Mouse (Mus musculus): ENCODE results near the gene Fgd5. TPM values are rescaled to one million over a fixed set of nuclear protein-coding genes. Genes with fewer than 3 reads are reported as not detected.
"Not testable (repeated sequence)": the region's sequence is repeated elsewhere in the genome, so short reads cannot be mapped to it uniquely, and the experiment has no call there.

Gene Fgd5
- polyA plus RNA-seq, 1 experiment from 2014 or later, result 6.9 TPM

GRCm38 (mm10) chr6:92080730-92081129 lies 102.1 kb downstream of the Fgd5 start:
- H3K9me3 ChIP-seq, result no peaks in the 10 kb centered on the region
- H3K4me3 ChIP-seq, result no peak overlapping the region
- H3K27ac ChIP-seq (replicated peaks), result no peak overlapping the region
- H3K9ac ChIP-seq (replicated peaks), result no peak overlapping the region
- H3K4me2 ChIP-seq (replicated peaks), result no peak overlapping the region
- ATAC-seq (replicated peaks), result no peak
- WGBS, result 91% methylated on average over 2 of the region's 2 CpGs
- H3K27me3 ChIP-seq, result no peaks in the 10 kb centered on the region
- no peaks in the 10 kb centered on the region for H3K36me3 ChIP-seq
- no peaks in the 10 kb centered on the region for H3K4me1 ChIP-seq

DNA sequence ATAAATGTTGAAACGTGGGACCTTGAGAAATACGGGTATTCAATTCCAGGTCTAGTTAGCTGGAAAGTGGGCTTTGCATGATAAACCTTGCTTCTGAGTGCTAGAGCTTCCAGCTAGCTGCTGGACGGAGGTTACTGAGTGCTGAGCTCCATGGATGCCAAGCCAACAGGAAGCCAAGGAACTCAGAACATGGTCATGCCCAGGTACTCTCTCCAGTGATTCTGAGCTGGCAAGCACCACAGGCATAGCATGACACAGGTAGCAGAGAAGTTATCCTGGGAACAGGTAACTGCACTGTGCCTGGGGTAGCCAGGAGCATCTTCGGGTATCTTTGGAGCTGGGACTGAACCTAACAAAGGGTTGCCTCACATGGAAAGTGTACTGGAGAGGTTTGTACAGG lies 104.1 kb downstream of the Fgd5 start:
- 79% methylated on average over 4 of the region's 4 CpGs for WGBS
- Histone ChIP-seq H3K36me3 (no peaks in the 10 kb centered on the region), H3K27me3 (no peaks in the 10 kb centered on the region), H3K4me3 (no peak overlapping the region), H3K9me3 (no peaks in the 10 kb centered on the region), H3K9ac (replicated peaks) (no peak overlapping the region), H3K4me2 (replicated peaks) (no peak overlapping the region), H3K4me1 (no peaks in the 10 kb centered on the region), H3K27ac (replicated peaks) (no peak overlapping the region)
- no peak for ATAC-seq (replicated peaks)

DNA sequence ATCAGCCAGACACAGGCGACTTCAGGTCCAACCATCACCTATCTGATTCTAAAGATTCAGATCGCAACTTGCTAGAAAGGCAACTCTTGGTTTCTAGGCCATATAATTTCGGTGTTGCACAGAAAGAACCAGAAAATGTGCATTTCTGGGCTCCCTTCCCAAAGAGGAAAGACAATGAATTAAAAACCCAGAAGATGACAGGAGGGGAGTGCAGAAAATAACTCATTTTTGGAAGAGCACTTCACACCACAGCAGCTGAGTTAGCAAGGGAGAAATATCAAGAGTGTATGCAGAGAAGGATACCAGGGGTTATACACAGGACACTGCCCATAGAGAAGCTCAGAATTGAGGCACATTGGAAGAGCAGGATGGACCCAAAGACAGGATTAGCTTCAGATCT lies 106.3 kb downstream of the Fgd5 start:
- Histone ChIP-seq H3K36me3 (no peaks in the 10 kb centered on the region), H3K4me3 (no peak overlapping the region), H3K9ac (replicated peaks) (no peak overlapping the region), H3K9me3 (no peaks in the 10 kb centered on the region), H3K4me1 (peaks cover 1% of the 10 kb centered on the region), H3K27ac (replicated peaks) (no peak overlapping the region), H3K4me2 (replicated peaks) (no peak overlapping the region), H3K27me3 (no peaks in the 10 kb centered on the region)
- ATAC-seq (replicated peaks), result no peak
- WGBS, result 84% methylated on average over 3 of the region's 3 CpGs

DNA sequence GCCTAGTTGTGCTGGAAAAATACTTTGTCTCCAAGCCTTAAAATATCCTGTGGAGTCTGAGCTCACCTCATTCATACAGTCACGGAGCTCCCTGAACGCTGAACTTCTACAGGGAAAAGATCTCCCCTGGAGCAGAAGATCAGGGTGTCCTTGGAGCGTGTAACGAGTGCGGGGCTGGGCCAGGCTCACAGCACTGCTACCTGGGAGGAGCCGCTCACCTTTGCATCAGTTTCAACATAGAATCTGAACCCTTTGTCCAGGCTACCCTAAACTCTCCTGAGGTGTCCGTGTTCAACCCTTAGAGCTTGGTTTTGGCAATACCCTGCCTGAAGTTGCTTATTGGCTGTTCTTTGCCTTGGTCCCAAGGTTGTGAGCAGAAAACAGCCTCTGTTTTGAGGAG lies 110.5 kb downstream of the Fgd5 start:
- 84% methylated on average over 7 of the region's 7 CpGs for WGBS
- H3K4me3 ChIP-seq; H3K27ac ChIP-seq (replicated peaks); H3K27me3 ChIP-seq; H3K9ac ChIP-seq (replicated peaks); H3K4me2 ChIP-seq (replicated peaks); H3K9me3 ChIP-seq; H3K36me3 ChIP-seq; ATAC-seq (replicated peaks): not testable (repeated sequence)
- peaks cover 25% of the 10 kb centered on the region for H3K4me1 ChIP-seq

DNA sequence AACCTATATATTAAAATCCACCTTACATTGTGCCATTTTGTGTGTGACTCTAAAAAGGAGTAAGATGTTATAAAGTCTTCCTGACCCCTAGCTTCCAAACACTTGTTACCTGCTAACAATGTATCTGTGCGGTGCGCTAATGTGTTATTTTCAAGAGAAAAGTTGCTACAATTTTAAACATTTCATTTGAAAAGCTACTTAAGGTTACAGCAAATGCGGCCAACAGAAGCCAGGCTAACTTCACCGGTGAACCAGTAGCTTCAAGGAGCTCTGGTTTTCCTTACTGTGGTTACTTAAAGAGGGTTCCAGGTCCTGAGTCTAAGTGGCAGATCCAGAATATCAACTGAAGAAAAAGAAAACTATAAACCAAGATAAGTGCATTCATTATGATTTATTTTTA lies 111.3 kb downstream of the Fgd5 start:
- peak overlapping the region; percentile 71; the same call in 1 of the 2 replicates for H3K4me2 ChIP-seq (replicated peaks)
- peaks cover 33% of the 10 kb centered on the region for H3K4me1 ChIP-seq
- H3K27ac ChIP-seq (replicated peaks), result no peak overlapping the region
- no peak overlapping the region for H3K4me3 ChIP-seq
- H3K9me3 ChIP-seq, result no peaks in the 10 kb centered on the region
- no peak overlapping the region for H3K9ac ChIP-seq (replicated peaks)
- WGBS, result 93% methylated on average over 4 of the region's 4 CpGs
- H3K36me3 ChIP-seq, result no peaks in the 10 kb centered on the region
- ATAC-seq (replicated peaks), result no peak
- H3K27me3 ChIP-seq, result no peaks in the 10 kb centered on the region

DNA sequence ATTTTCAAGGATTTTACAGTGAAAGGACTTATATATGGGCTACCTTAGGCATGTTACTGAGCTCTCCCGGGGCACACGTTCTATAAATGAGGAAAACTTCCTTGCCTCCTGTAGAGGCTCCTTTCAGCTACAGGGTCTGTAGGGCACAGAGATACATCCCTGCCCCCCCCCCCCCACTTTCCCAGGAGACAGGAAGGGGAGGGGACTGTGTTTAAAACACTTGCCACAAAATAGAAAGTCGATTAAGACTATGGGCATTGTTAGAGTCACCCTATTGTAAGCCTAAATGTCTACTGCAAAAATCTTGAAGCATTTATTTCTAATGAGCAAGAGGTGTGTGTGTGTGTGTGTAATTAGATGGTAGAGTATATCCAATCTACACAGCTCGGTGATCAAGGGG lies 111.8 kb downstream of the Fgd5 start:
- H3K4me2 ChIP-seq (replicated peaks), result peak overlapping the region; percentile 71
- 0% methylated on average over 4 of the region's 4 CpGs for WGBS
- ATAC-seq (replicated peaks), result no peak; the same call in 1 of the 2 replicates
- H3K9ac ChIP-seq (replicated peaks), result peak overlapping the region; percentile 95
- peak overlapping the region; percentile 69 for H3K4me3 ChIP-seq
- H3K27me3 ChIP-seq, result no peaks in the 10 kb centered on the region
- H3K4me1 ChIP-seq, result peaks cover 36% of the 10 kb centered on the region
- H3K9me3 ChIP-seq, result no peaks in the 10 kb centered on the region
- no peaks in the 10 kb centered on the region for H3K36me3 ChIP-seq
- H3K27ac ChIP-seq (replicated peaks), result peak overlapping the region; percentile 98

GRCm38 (mm10) chr6:92091130-92091591 lies 112.5 kb downstream of the Fgd5 start, which contains the start of gene Nr2c2:
TSS of gene Nr2c2 (plus strand) at chr6:92091390.
- ATAC-seq (replicated peaks), result peak; percentile 72
- Histone ChIP-seq H3K36me3 (no peaks in the 10 kb centered on the region), H3K9ac (replicated peaks) (peak within 1 kb of the TSS; percentile 95), H3K27me3 (no peaks in the 10 kb centered on the region), H3K4me1 (peaks cover 39% of the 10 kb centered on the region), H3K27ac (replicated peaks) (peak within 1 kb of the TSS; percentile 98), H3K9me3 (no peaks in the 10 kb centered on the region), H3K4me2 (replicated peaks) (peak within 1 kb of the TSS; percentile 71), H3K4me3 (peak within 1 kb of the TSS; percentile 69)
- WGBS, result 0% methylated on average over 51 of the region's 58 CpGs

GRCm38 (mm10) chr6:92091767-92092489 lies 113.2 kb downstream of the Fgd5 start:
- under 1% methylated on average over 79 of the region's 81 CpGs for WGBS
- Histone ChIP-seq H3K4me3 (peak overlapping the region; percentile 69), H3K4me1 (peaks cover 39% of the 10 kb centered on the region), H3K9ac (replicated peaks) (peak overlapping the region; percentile 95), H3K9me3 (no peaks in the 10 kb centered on the region), H3K36me3 (no peaks in the 10 kb centered on the region), H3K4me2 (replicated peaks) (peak overlapping the region; percentile 71), H3K27me3 (no peaks in the 10 kb centered on the region), H3K27ac (replicated peaks) (peak overlapping the region; percentile 98)
- ATAC-seq (replicated peaks), result peak; percentile 99

- Histone ChIP-seq H3K4me1 (peaks cover 39% of the 10 kb centered on the region), H3K9ac (replicated peaks) (peak overlapping the region; percentile 95), H3K36me3 (no peaks in the 10 kb centered on the region), H3K27ac (replicated peaks) (peak overlapping the region; percentile 98), H3K27me3 (no peaks in the 10 kb centered on the region), H3K4me2 (replicated peaks) (peak overlapping the region; percentile 71), H3K4me3 (peak overlapping the region; percentile 69), H3K9me3 (no peaks in the 10 kb centered on the region)
- 6% methylated on average over 3 of the region's 3 CpGs for WGBS
- no peak for ATAC-seq (replicated peaks)
Measured at GRCm38 (mm10) chr6:92092737-92093136, 114.1 kb downstream of the Fgd5 start.

GRCm38 (mm10) chr6:92093869-92094268 lies 115.2 kb downstream of the Fgd5 start:
- H3K27ac ChIP-seq (replicated peaks), result no peak overlapping the region
- H3K4me2 ChIP-seq (replicated peaks), result no peak overlapping the region
- H3K36me3 ChIP-seq, result no peaks in the 10 kb centered on the region
- H3K4me3 ChIP-seq, result no peak overlapping the region
- no peak for ATAC-seq (replicated peaks)
- peaks cover 39% of the 10 kb centered on the region for H3K4me1 ChIP-seq
- 92% methylated on average over 2 of the region's 2 CpGs for WGBS
- H3K27me3 ChIP-seq, result no peaks in the 10 kb centered on the region
- H3K9ac ChIP-seq (replicated peaks), result no peak overlapping the region
- H3K9me3 ChIP-seq, result no peaks in the 10 kb centered on the region

- ATAC-seq (replicated peaks), result no peak
- no peak overlapping the region for H3K4me3 ChIP-seq
- no peak overlapping the region for H3K4me2 ChIP-seq (replicated peaks)
- H3K9me3 ChIP-seq, result no peaks in the 10 kb centered on the region
- H3K27ac ChIP-seq (replicated peaks), result no peak overlapping the region
- no peaks in the 10 kb centered on the region for H3K36me3 ChIP-seq
- H3K4me1 ChIP-seq, result peaks cover 4% of the 10 kb centered on the region; the same call in 1 of the 2 replicates
- H3K27me3 ChIP-seq, result no peaks in the 10 kb centered on the region
- 76% methylated on average over 2 of the region's 2 CpGs for WGBS
- no peak overlapping the region for H3K9ac ChIP-seq (replicated peaks)
Measured at GRCm38 (mm10) chr6:92100679-92101360, 122.1 kb downstream of the Fgd5 start.

- Histone ChIP-seq H3K4me1 (no peaks in the 10 kb centered on the region), H3K9ac (replicated peaks) (no peak overlapping the region), H3K27me3 (no peaks in the 10 kb centered on the region), H3K36me3 (no peaks in the 10 kb centered on the region), H3K4me2 (replicated peaks) (no peak overlapping the region), H3K4me3 (no peak overlapping the region), H3K27ac (replicated peaks) (no peak overlapping the region), H3K9me3 (no peaks in the 10 kb centered on the region)
- ATAC-seq (replicated peaks), result no peak
Measured at GRCm38 (mm10) chr6:92124547-92124946, 145.9 kb downstream of the Fgd5 start.

Measured in forebrain, embryonic 15.5 days (tissue).